Mouse (Mus musculus) hindbrain, embryonic 14.5 days (tissue): ENCODE results near the gene Sct. TPM values are rescaled to one million over a fixed set of nuclear protein-coding genes. Genes with fewer than 3 reads are reported as not detected.

ENCODE experiments used
- ATAC-seq: fragments of 200-750 bp; cut with Nextera tagmentation; 2 replicates; pipeline ENCODE4 v1.8.0; 2017; ENCODE audit warnings: moderate number of reproducible peaks, mild to moderate bottlenecking, moderate TSS enrichment, moderate library complexity; ENCODE audit not compliant: low FRiP score
- DNase-seq: peaks from one replicate; pipeline ENCODE4 v3.0.0-alpha.2; 2015; ENCODE audit warnings: low spot score
- H3K27ac ChIP-seq: fragments of 300-500 bp; sonication (generic); 2 replicates; pipeline ENCODE4 v1.5.1; 2014; ENCODE audit warnings: mild to moderate bottlenecking, moderate library complexity
- H3K27me3 ChIP-seq: fragments of 300-500 bp; sonication (generic); 2 replicates; pipeline ENCODE4 v1.6.1; 2014; ENCODE audit warnings: mild to moderate bottlenecking, low read length, mixed read lengths; ENCODE audit not compliant: control insufficient read depth, insufficient read depth
- H3K36me3 ChIP-seq: fragments of 300-500 bp; sonication (generic); replicated peaks from 2 replicates; pipeline ENCODE4 v1.6.1; 2014; ENCODE audit not compliant: control insufficient read depth, insufficient read depth
- H3K4me1 ChIP-seq: fragments of 300-500 bp; sonication (generic); replicated peaks from 2 replicates; pipeline ENCODE4 v1.6.1; 2014; ENCODE audit warnings: antibody characterized with exemption, low read length, mixed read lengths; ENCODE audit not compliant: control insufficient read depth, insufficient read depth
- H3K4me2 ChIP-seq: fragments of 300-500 bp; sonication (generic); replicated peaks from 2 replicates; pipeline ENCODE4 v1.6.1; 2014; ENCODE audit warnings: mild to moderate bottlenecking, moderate library complexity
- H3K4me3 ChIP-seq: fragments of 300-500 bp; sonication (generic); replicated peaks from 2 replicates; pipeline ENCODE4 v1.5.1; 2014; ENCODE audit warnings: mild to moderate bottlenecking, low read length
- H3K9ac ChIP-seq: fragments of 300-500 bp; sonication (generic); 2 replicates; pipeline ENCODE4 v1.6.1; 2014
- H3K9me3 ChIP-seq: fragments of 300-500 bp; sonication (generic); 2 replicates; pipeline ENCODE4 v1.6.1; 2016; ENCODE audit warnings: low read length; ENCODE audit not compliant: control insufficient read depth
- WGBS: fragments of 180-500 bp; shearing (Covaris S2); extraction: QIAGEN DNeasy Blood & Tissue Kit; methylation state at CpG from one replicate; pipeline ENCODE4 v1.1.7; 2014; 5-methylcytosine and 5-hydroxymethylcytosine counted together
- polyA plus RNA-seq: library from polyadenylated mRNA; unstranded; fragments of >200 nt; fragmentation: Nextera tagmentation; extraction: Ambion mirVana; gene quantifications from 2 replicates; pipeline ENCODE4 v1.2.1, GENCODE M21; 2014

Sct gene
- polyA plus RNA-seq, 1 experiment from 2014 or later = 4.1 TPM

- Histone ChIP-seq H3K36me3 (peaks cover 100% of the 10 kb centered on the region), H3K4me2 (no peak overlapping the region), H3K27me3 (no peaks in the 10 kb centered on the region), H3K27ac (no peak overlapping the region), H3K4me1 (no peaks in the 10 kb centered on the region), H3K9ac (no peak overlapping the region), H3K9me3 (no peaks in the 10 kb centered on the region), H3K4me3 (no peak overlapping the region)
- DNase-seq (no peak), ATAC-seq (no peak)
- WGBS = 94% methylated on average over 8 of the region's 8 CpGs
Observed at GRCm38 (mm10) chr7:141315076-141315475, 36.1 kb upstream of the Sct start.

GRCm38 (mm10) chr7:141314416-141314815 is 35.5 kb upstream of the Sct start:
- DNase-seq (no peak), ATAC-seq (no peak)
- H3K9me3 ChIP-seq = no peaks in the 10 kb centered on the region
- no peak overlapping the region for H3K4me2 ChIP-seq
- WGBS = 97% methylated on average over 2 of the region's 2 CpGs
- peaks cover 100% of the 10 kb centered on the region for H3K36me3 ChIP-seq
- no peak overlapping the region for H3K4me3 ChIP-seq
- no peak overlapping the region for H3K27ac ChIP-seq
- H3K4me1 ChIP-seq = no peaks in the 10 kb centered on the region
- no peak overlapping the region for H3K9ac ChIP-seq
- H3K27me3 ChIP-seq = no peaks in the 10 kb centered on the region

GRCm38 (mm10) chr7:141304537-141304936 is 25.6 kb upstream of the Sct start:
- no peak for ATAC-seq
- 88% methylated on average over 4 of the region's 4 CpGs for WGBS
- Histone ChIP-seq H3K9ac (no peak overlapping the region), H3K36me3 (peaks cover 96% of the 10 kb centered on the region), H3K4me3 (no peak overlapping the region), H3K4me2 (no peak overlapping the region), H3K9me3 (no peaks in the 10 kb centered on the region), H3K27me3 (no peaks in the 10 kb centered on the region), H3K4me1 (no peaks in the 10 kb centered on the region), H3K27ac (no peak overlapping the region)
- DNase-seq = no peak

- DNase-seq (no peak), ATAC-seq (no peak)
- no peak overlapping the region for H3K4me2 ChIP-seq
- 73% methylated on average over 1 of the region's 1 CpGs for WGBS
- H3K4me1 ChIP-seq = no peaks in the 10 kb centered on the region
- H3K36me3 ChIP-seq = peaks cover 90% of the 10 kb centered on the region
- no peak overlapping the region for H3K27ac ChIP-seq
- H3K4me3 ChIP-seq = no peak overlapping the region
- no peaks in the 10 kb centered on the region for H3K9me3 ChIP-seq
- no peaks in the 10 kb centered on the region for H3K27me3 ChIP-seq
- no peak overlapping the region for H3K9ac ChIP-seq
Observed at GRCm38 (mm10) chr7:141302702-141303268, 23.9 kb upstream of the Sct start.

GRCm38 (mm10) chr7:141301386-141301785 is 22.5 kb upstream of the Sct start:
- H3K27ac ChIP-seq = no peak overlapping the region
- no peak for DNase-seq
- H3K4me1 ChIP-seq = no peaks in the 10 kb centered on the region
- ATAC-seq = no peak
- no peaks in the 10 kb centered on the region for H3K9me3 ChIP-seq
- 93% methylated on average over 9 of the region's 9 CpGs for WGBS
- H3K4me2 ChIP-seq = no peak overlapping the region
- H3K27me3 ChIP-seq = no peaks in the 10 kb centered on the region
- no peak overlapping the region for H3K4me3 ChIP-seq
- H3K9ac ChIP-seq = no peak overlapping the region
- H3K36me3 ChIP-seq = peaks cover 91% of the 10 kb centered on the region

GRCm38 (mm10) chr7:141299175-141299574 is 20.2 kb upstream of the Sct start:
- Histone ChIP-seq H3K36me3 (peaks cover 73% of the 10 kb centered on the region), H3K4me2 (no peak overlapping the region), H3K4me3 (no peak overlapping the region), H3K4me1 (peaks cover 6% of the 10 kb centered on the region; the same call in 1 of the 2 replicates), H3K27ac (no peak overlapping the region), H3K9ac (no peak overlapping the region), H3K27me3 (peaks cover 19% of the 10 kb centered on the region), H3K9me3 (no peaks in the 10 kb centered on the region)
- no peak for DNase-seq
- ATAC-seq = no peak
- WGBS = 96% methylated on average over 8 of the region's 8 CpGs

- peaks cover 30% of the 10 kb centered on the region for H3K27me3 ChIP-seq
- H3K4me2 ChIP-seq = no peak overlapping the region
- H3K4me3 ChIP-seq = no peak overlapping the region
- H3K4me1 ChIP-seq = peaks cover 11% of the 10 kb centered on the region; the same call in 1 of the 2 replicates
- H3K9ac ChIP-seq = no peak overlapping the region
- WGBS = 92% methylated on average over 3 of the region's 3 CpGs
- no peak overlapping the region for H3K27ac ChIP-seq
- ATAC-seq (no peak), DNase-seq (no peak)
- no peaks in the 10 kb centered on the region for H3K9me3 ChIP-seq
- peaks cover 63% of the 10 kb centered on the region for H3K36me3 ChIP-seq
Observed at GRCm38 (mm10) chr7:141297926-141298650, 19.2 kb upstream of the Sct start.

- Histone ChIP-seq H3K9ac (no peak overlapping the region), H3K9me3 (no peaks in the 10 kb centered on the region), H3K4me3 (peak overlapping the region; percentile 36), H3K4me2 (peak overlapping the region; percentile 67), H3K27me3 (peaks cover 51% of the 10 kb centered on the region), H3K27ac (no peak overlapping the region), H3K36me3 (peaks cover 29% of the 10 kb centered on the region), H3K4me1 (peaks cover 16% of the 10 kb centered on the region; the same call in 1 of the 2 replicates)
- WGBS = 8% methylated on average over 22 of the region's 22 CpGs
- DNase-seq (no peak), ATAC-seq (no peak)
Observed at GRCm38 (mm10) chr7:141294479-141294878, 15.5 kb upstream of the Sct start.

- Histone ChIP-seq H3K27me3 (peaks cover 51% of the 10 kb centered on the region), H3K9ac (peak overlapping the region; percentile 51; the same call in 1 of the 2 replicates), H3K9me3 (no peaks in the 10 kb centered on the region), H3K36me3 (peaks cover 24% of the 10 kb centered on the region), H3K27ac (no peak overlapping the region), H3K4me3 (peak overlapping the region; percentile 36), H3K4me1 (peaks cover 16% of the 10 kb centered on the region; the same call in 1 of the 2 replicates), H3K4me2 (peak overlapping the region; percentile 67)
- ATAC-seq (peak; percentile 21; the same call in 1 of the 2 replicates), DNase-seq (no peak)
- WGBS = under 1% methylated on average over 53 of the region's 53 CpGs
Observed at GRCm38 (mm10) chr7:141293852-141294471, 15.0 kb upstream of the Sct start.
